Mouse (Mus musculus): ENCODE measurements around the gene Daam2. TPM values are rescaled to one million over a fixed set of nuclear protein-coding genes. Genes with fewer than 3 reads are reported as not detected.

Gene Daam2
- polyA plus RNA-seq, 1 experiment = 3.6 TPM

GRCm38 (mm10) chr17:49416228-49416627 is 147.9 kb downstream of the Daam2 start:
- Histone ChIP-seq H3K36me3 (ENCODE audit: control insufficient read depth, insufficient read depth, low read length) (no peaks in the 10 kb centered on the region), H3K27ac (ENCODE audit: insufficient read depth, low read depth, low read length) (no peak overlapping the region), H3K27me3 (ENCODE audit: control insufficient read depth, insufficient read depth, low read length) (no peaks in the 10 kb centered on the region), H3K4me3 (ENCODE audit: low read depth, low read length) (no peak overlapping the region), H3K4me1 (ENCODE audit: control insufficient read depth, insufficient read depth, insufficient read length, low read length) (peaks cover 8% of the 10 kb centered on the region; the same call in 1 of the 2 replicates)
- WGBS = 81% methylated on average over 3 of the region's 3 CpGs
- TF ChIP-seq POLR2A (IDR thresholded peaks at IDR 0.05; ENCODE audit: low read depth, low read length) (no peak), CTCF (IDR thresholded peaks at IDR 0.05; ENCODE audit: extremely low read depth, insufficient read length, insufficient replicate concordance, low read depth, low read length) (no peak)

GRCm38 (mm10) chr17:49413554-49413953 is 150.6 kb downstream of the Daam2 start:
- no peak overlapping the region for H3K27ac ChIP-seq (ENCODE audit: insufficient read depth, low read depth, low read length)
- peaks cover 6% of the 10 kb centered on the region; the same call in 1 of the 2 replicates for H3K4me1 ChIP-seq (ENCODE audit: control insufficient read depth, insufficient read depth, insufficient read length, low read length)
- no peak overlapping the region for H3K4me3 ChIP-seq (ENCODE audit: low read depth, low read length)
- WGBS = 51% methylated on average over 3 of the region's 3 CpGs
- H3K36me3 ChIP-seq (ENCODE audit: control insufficient read depth, insufficient read depth, low read length) = no peaks in the 10 kb centered on the region
- TF ChIP-seq CTCF (IDR thresholded peaks at IDR 0.05; ENCODE audit: extremely low read depth, insufficient read length, insufficient replicate concordance, low read depth, low read length) (peak; percentile 39; the same call in 1 of the 2 replicates), POLR2A (IDR thresholded peaks at IDR 0.05; ENCODE audit: low read depth, low read length) (no peak)
- no peaks in the 10 kb centered on the region for H3K27me3 ChIP-seq (ENCODE audit: control insufficient read depth, insufficient read depth, low read length)

- 84% methylated on average over 5 of the region's 5 CpGs for WGBS
- H3K27me3 ChIP-seq (ENCODE audit: control insufficient read depth, insufficient read depth, low read length) = no peaks in the 10 kb centered on the region
Measured at GRCm38 (mm10) chr17:49412974-49413373, 151.2 kb downstream of the Daam2 start.

More at GRCm38 (mm10) chr17:49412974-49413373, 151.2 kb downstream of the Daam2 start:
- peaks cover 6% of the 10 kb centered on the region; the same call in 1 of the 2 replicates for H3K4me1 ChIP-seq (ENCODE audit: control insufficient read depth, insufficient read depth, insufficient read length, low read length)
- H3K36me3 ChIP-seq (ENCODE audit: control insufficient read depth, insufficient read depth, low read length) = no peaks in the 10 kb centered on the region
- H3K27ac ChIP-seq (ENCODE audit: insufficient read depth, low read depth, low read length) = no peak overlapping the region
- TF ChIP-seq CTCF (IDR thresholded peaks at IDR 0.05; ENCODE audit: extremely low read depth, insufficient read length, insufficient replicate concordance, low read depth, low read length) (no peak), POLR2A (IDR thresholded peaks at IDR 0.05; ENCODE audit: low read depth, low read length) (no peak)
- no peak overlapping the region for H3K4me3 ChIP-seq (ENCODE audit: low read depth, low read length)

Other genes starting within 250 kb of the Daam2 start
- gene Mocs1, start 136.0 kb downstream of the Daam2 start, polyA plus RNA-seq (2012; rRNA removed) = 57.0 and 73.1 TPM in 2 replicates
- 0.05 TPM in 2 replicates for gene Kif6, start 50.8 kb upstream of the Daam2 start, polyA plus RNA-seq (2012; rRNA removed)